Mouse (Mus musculus): Measurements from ENCODE around the gene Sox6. TPM values are rescaled to one million over a fixed set of nuclear protein-coding genes. Genes with fewer than 3 reads are reported as not detected.

Gene Sox6
- polyA plus RNA-seq, 1 experiment from 2014 or later: 51.2 TPM

GRCm38 (mm10) chr7:115915338-115915737 lies 123.3 kb downstream of the Sox6 start:
- Histone ChIP-seq H3K9me3 (ENCODE audit: control insufficient read depth, low read length) (no peaks in the 10 kb centered on the region), H3K27ac (ENCODE audit: low read depth, low read length) (no peak overlapping the region), H3K4me1 (ENCODE audit: control insufficient read depth, insufficient read depth, low read length) (peaks cover 7% of the 10 kb centered on the region), H3K9ac (replicated peaks; ENCODE audit: low read depth, low read length) (no peak overlapping the region), H3K4me3 (ENCODE audit: low read depth, low read length) (no peak overlapping the region), H3K4me2 (ENCODE audit: low read depth, low read length) (no peak overlapping the region), H3K27me3 (ENCODE audit: control insufficient read depth, insufficient read depth, low read length) (no peaks in the 10 kb centered on the region), H3K36me3 (ENCODE audit: control insufficient read depth, insufficient read depth, low read length) (no peaks in the 10 kb centered on the region)
- ATAC-seq (ENCODE audit: low read depth): no peak
- WGBS: 98% methylated on average over 1 of the region's 1 CpGs

GRCm38 (mm10) chr7:115910313-115910712 lies 128.3 kb downstream of the Sox6 start:
- Histone ChIP-seq H3K27me3 (ENCODE audit: control insufficient read depth, insufficient read depth, low read length) (no peaks in the 10 kb centered on the region), H3K4me1 (ENCODE audit: control insufficient read depth, insufficient read depth, low read length) (no peaks in the 10 kb centered on the region), H3K27ac (ENCODE audit: low read depth, low read length) (no peak overlapping the region), H3K36me3 (ENCODE audit: control insufficient read depth, insufficient read depth, low read length) (no peaks in the 10 kb centered on the region), H3K9me3 (ENCODE audit: control insufficient read depth, low read length) (no peaks in the 10 kb centered on the region), H3K4me2 (ENCODE audit: low read depth, low read length) (no peak overlapping the region), H3K9ac (replicated peaks; ENCODE audit: low read depth, low read length) (no peak overlapping the region), H3K4me3 (ENCODE audit: low read depth, low read length) (no peak overlapping the region)
- ATAC-seq (ENCODE audit: low read depth): no peak
- WGBS: 89% methylated on average over 1 of the region's 1 CpGs

GRCm38 (mm10) chr7:115904798-115905207 lies 133.8 kb downstream of the Sox6 start:
- no peak overlapping the region for H3K4me3 ChIP-seq (ENCODE audit: low read depth, low read length)
- 0 out of 2 replicates have a peak overlapping the region, but pooled peaks have one; percentile 14 for H3K4me2 ChIP-seq (ENCODE audit: low read depth, low read length)
- ATAC-seq (ENCODE audit: low read depth): peak; percentile 82
- WGBS: 34% methylated on average over 9 of the region's 9 CpGs
- H3K27me3 ChIP-seq (ENCODE audit: control insufficient read depth, insufficient read depth, low read length): no peaks in the 10 kb centered on the region
- no peaks in the 10 kb centered on the region for H3K9me3 ChIP-seq (ENCODE audit: control insufficient read depth, low read length)
- no peaks in the 10 kb centered on the region for H3K36me3 ChIP-seq (ENCODE audit: control insufficient read depth, insufficient read depth, low read length)
- peaks cover 8% of the 10 kb centered on the region for H3K4me1 ChIP-seq (ENCODE audit: control insufficient read depth, insufficient read depth, low read length)
- no peak overlapping the region for H3K9ac ChIP-seq (replicated peaks; ENCODE audit: low read depth, low read length)
- H3K27ac ChIP-seq (ENCODE audit: low read depth, low read length): no peak overlapping the region

- ATAC-seq (ENCODE audit: low read depth): peak; percentile 51; the same call in 1 of the 2 replicates
- 44% methylated on average over 5 of the region's 5 CpGs for WGBS
- H3K4me2 ChIP-seq (ENCODE audit: low read depth, low read length): 0 out of 2 replicates have a peak overlapping the region, but pooled peaks have one; percentile 14
These were observed 134.4 kb downstream of the Sox6 start for GRCm38 (mm10) chr7:115903931-115904797.

GRCm38 (mm10) chr7:115903368-115903767 lies 135.2 kb downstream of the Sox6 start:
- Histone ChIP-seq H3K4me3 (ENCODE audit: low read depth, low read length) (no peak overlapping the region), H3K9me3 (ENCODE audit: control insufficient read depth, low read length) (no peaks in the 10 kb centered on the region), H3K27me3 (ENCODE audit: control insufficient read depth, insufficient read depth, low read length) (no peaks in the 10 kb centered on the region), H3K9ac (replicated peaks; ENCODE audit: low read depth, low read length) (no peak overlapping the region), H3K4me2 (ENCODE audit: low read depth, low read length) (no peak overlapping the region), H3K4me1 (ENCODE audit: control insufficient read depth, insufficient read depth, low read length) (peaks cover 8% of the 10 kb centered on the region), H3K27ac (ENCODE audit: low read depth, low read length) (no peak overlapping the region), H3K36me3 (ENCODE audit: control insufficient read depth, insufficient read depth, low read length) (no peaks in the 10 kb centered on the region)
- no peak for ATAC-seq (ENCODE audit: low read depth)
- 35% methylated on average over 1 of the region's 1 CpGs for WGBS

More at GRCm38 (mm10) chr7:115903931-115904797, 134.4 kb downstream of the Sox6 start:
- Histone ChIP-seq H3K27ac (ENCODE audit: low read depth, low read length) (no peak overlapping the region), H3K27me3 (ENCODE audit: control insufficient read depth, insufficient read depth, low read length) (no peaks in the 10 kb centered on the region), H3K36me3 (ENCODE audit: control insufficient read depth, insufficient read depth, low read length) (no peaks in the 10 kb centered on the region), H3K9me3 (ENCODE audit: control insufficient read depth, low read length) (no peaks in the 10 kb centered on the region), H3K4me3 (ENCODE audit: low read depth, low read length) (no peak overlapping the region), H3K4me1 (ENCODE audit: control insufficient read depth, insufficient read depth, low read length) (peaks cover 8% of the 10 kb centered on the region), H3K9ac (replicated peaks; ENCODE audit: low read depth, low read length) (no peak overlapping the region)

GRCm38 (mm10) chr7:115895831-115896230 lies 142.8 kb downstream of the Sox6 start:
- no peak for ATAC-seq (ENCODE audit: low read depth)
- WGBS: 85% methylated on average over 6 of the region's 6 CpGs
- no peak overlapping the region for H3K4me2 ChIP-seq (ENCODE audit: low read depth, low read length)

GRCm38 (mm10) chr7:115895028-115895671 lies 143.4 kb downstream of the Sox6 start:
- Histone ChIP-seq H3K27ac (ENCODE audit: low read depth, low read length) (no peak overlapping the region), H3K9me3 (ENCODE audit: control insufficient read depth, low read length) (no peaks in the 10 kb centered on the region), H3K4me3 (ENCODE audit: low read depth, low read length) (no peak overlapping the region), H3K4me1 (ENCODE audit: control insufficient read depth, insufficient read depth, low read length) (no peaks in the 10 kb centered on the region), H3K27me3 (ENCODE audit: control insufficient read depth, insufficient read depth, low read length) (no peaks in the 10 kb centered on the region), H3K36me3 (ENCODE audit: control insufficient read depth, insufficient read depth, low read length) (no peaks in the 10 kb centered on the region), H3K4me2 (ENCODE audit: low read depth, low read length) (no peak overlapping the region), H3K9ac (replicated peaks; ENCODE audit: low read depth, low read length) (no peak overlapping the region)
- WGBS: 88% methylated on average over 4 of the region's 4 CpGs
- no peak for ATAC-seq (ENCODE audit: low read depth)

More at GRCm38 (mm10) chr7:115895831-115896230, 142.8 kb downstream of the Sox6 start:
- Histone ChIP-seq H3K27ac (ENCODE audit: low read depth, low read length) (no peak overlapping the region), H3K27me3 (ENCODE audit: control insufficient read depth, insufficient read depth, low read length) (no peaks in the 10 kb centered on the region), H3K9me3 (ENCODE audit: control insufficient read depth, low read length) (no peaks in the 10 kb centered on the region), H3K36me3 (ENCODE audit: control insufficient read depth, insufficient read depth, low read length) (no peaks in the 10 kb centered on the region), H3K4me1 (ENCODE audit: control insufficient read depth, insufficient read depth, low read length) (no peaks in the 10 kb centered on the region), H3K4me3 (ENCODE audit: low read depth, low read length) (no peak overlapping the region), H3K9ac (replicated peaks; ENCODE audit: low read depth, low read length) (no peak overlapping the region)

- Histone ChIP-seq H3K4me3 (ENCODE audit: low read depth, low read length) (no peak overlapping the region), H3K4me2 (ENCODE audit: low read depth, low read length) (no peak overlapping the region), H3K9me3 (ENCODE audit: control insufficient read depth, low read length) (no peaks in the 10 kb centered on the region), H3K27me3 (ENCODE audit: control insufficient read depth, insufficient read depth, low read length) (no peaks in the 10 kb centered on the region), H3K4me1 (ENCODE audit: control insufficient read depth, insufficient read depth, low read length) (no peaks in the 10 kb centered on the region), H3K9ac (replicated peaks; ENCODE audit: low read depth, low read length) (no peak overlapping the region), H3K36me3 (ENCODE audit: control insufficient read depth, insufficient read depth, low read length) (no peaks in the 10 kb centered on the region), H3K27ac (ENCODE audit: low read depth, low read length) (no peak overlapping the region)
- 81% methylated on average over 3 of the region's 3 CpGs for WGBS
- ATAC-seq (ENCODE audit: low read depth): no peak
These were observed 147.1 kb downstream of the Sox6 start for GRCm38 (mm10) chr7:115891482-115891881.

GRCm38 (mm10) chr7:115889926-115890325 lies 148.7 kb downstream of the Sox6 start:
- Histone ChIP-seq H3K4me2 (ENCODE audit: low read depth, low read length) (no peak overlapping the region), H3K27me3 (ENCODE audit: control insufficient read depth, insufficient read depth, low read length) (no peaks in the 10 kb centered on the region), H3K9me3 (ENCODE audit: control insufficient read depth, low read length) (no peaks in the 10 kb centered on the region), H3K4me3 (ENCODE audit: low read depth, low read length) (no peak overlapping the region), H3K36me3 (ENCODE audit: control insufficient read depth, insufficient read depth, low read length) (no peaks in the 10 kb centered on the region), H3K27ac (ENCODE audit: low read depth, low read length) (no peak overlapping the region), H3K9ac (replicated peaks; ENCODE audit: low read depth, low read length) (no peak overlapping the region), H3K4me1 (ENCODE audit: control insufficient read depth, insufficient read depth, low read length) (no peaks in the 10 kb centered on the region)
- 80% methylated on average over 7 of the region's 7 CpGs for WGBS
- no peak for ATAC-seq (ENCODE audit: low read depth)
